Mouse (Mus musculus) MEL (cell line): Measurements from ENCODE around the gene Slc2a10. TPM values are rescaled to one million over a fixed set of nuclear protein-coding genes. Genes with fewer than 3 reads are reported as not detected.

ENCODE experiments used
- DNase-seq: peaks from one replicate; pipeline ENCODE4 v3.0.0; 2011; ENCODE audit warnings: low read depth, low spot score
- H3K27ac ChIP-seq: 2 replicates; pipeline ENCODE4 v1.5.1; 2012; ENCODE audit warnings: low read depth, mild to moderate bottlenecking, control low read depth, low read length, moderate library complexity; ENCODE audit not compliant: control insufficient read depth
- H3K27me3 ChIP-seq, 2 experiments: fragments of 150-350 bp in 1 of 2; sonication (generic) in 1 of 2; 2 replicates each; pipeline ENCODE4 v1.6.1; 2012; ENCODE audit warnings: low read length in 2 of 2, mild to moderate bottlenecking in 2 of 2, improper control_type of control experiment in 1 of 2, moderate library complexity in 1 of 2; ENCODE audit not compliant: insufficient read depth in 2 of 2, control insufficient read depth in 1 of 2
- H3K36me3 ChIP-seq, 2 experiments: 2 replicates each; pipeline ENCODE4 v1.6.1; 2012 to 2014; ENCODE audit warnings: low read length in 2 of 2, improper control_type of control experiment in 1 of 2, inconsistent platforms in 1 of 2, mild to moderate bottlenecking in 1 of 2; ENCODE audit not compliant: insufficient read depth in 2 of 2, control insufficient read depth in 1 of 2
- H3K4me1 ChIP-seq, 2 experiments: fragments of 150-350 bp in 1 of 2; sonication (generic) in 1 of 2; 2 replicates each; pipeline ENCODE4 v1.6.1; 2012; ENCODE audit warnings: low read length in 2 of 2, improper control_type of control experiment in 1 of 2, mild to moderate bottlenecking in 1 of 2; ENCODE audit not compliant: insufficient read depth in 2 of 2, control insufficient read depth in 1 of 2
- H3K4me3 ChIP-seq, 2 experiments: fragments of 150-350 bp in 1 of 2; sonication (generic) in 1 of 2; 2 replicates each; pipeline ENCODE4 v1.5.1; 2012; ENCODE audit warnings: low read depth in 2 of 2, low read length in 2 of 2, mild to moderate bottlenecking in 2 of 2, moderate library complexity in 2 of 2, control low read depth in 1 of 2, improper control_type of control experiment in 1 of 2; ENCODE audit not compliant: control insufficient read depth in 1 of 2, insufficient read depth in 1 of 2
- H3K79me2 ChIP-seq: 2 replicates; pipeline ENCODE4 v1.6.1; 2012; ENCODE audit warnings: mild to moderate bottlenecking, low read length, moderate library complexity; ENCODE audit not compliant: control insufficient read depth, poor library complexity, insufficient read depth
- H3K9ac ChIP-seq: 2 replicates; pipeline ENCODE4 v1.6.1; 2012; ENCODE audit warnings: low read depth, mild to moderate bottlenecking, control low read depth, low read length, moderate library complexity; ENCODE audit not compliant: control insufficient read depth, poor library complexity, severe bottlenecking
- H3K9me3 ChIP-seq: fragments of 150-350 bp; sonication (generic); replicated peaks from 2 replicates; pipeline ENCODE4 v1.6.1; 2012; ENCODE audit warnings: mild to moderate bottlenecking, low read length, improper control_type of control experiment, moderate library complexity; ENCODE audit not compliant: insufficient read depth
- BHLHE40 ChIP-seq: IDR thresholded peaks from 2 replicates; pipeline ENCODE4 v1.6.1; 2012; ENCODE audit warnings: low read depth, mild to moderate bottlenecking, inconsistent platforms, low read length, improper control_type of control experiment, borderline replicate concordance
- E2F4 ChIP-seq: IDR thresholded peaks from 2 replicates; pipeline ENCODE4 v1.6.1; 2011; ENCODE audit warnings: low read depth, low read length, improper control_type of control experiment, borderline replicate concordance
- ELF1 ChIP-seq: IDR thresholded peaks from 2 replicates; pipeline ENCODE4 v1.6.1; 2014; ENCODE audit warnings: low read depth, mild to moderate bottlenecking, inconsistent platforms, low read length, improper control_type of control experiment, moderate library complexity
- EP300 ChIP-seq, 2 experiments: IDR thresholded peaks; 2 replicates each; pipeline ENCODE4 v1.6.1; 2011; ENCODE audit warnings: improper control_type of control experiment in 2 of 2, low read length in 2 of 2, low read depth in 1 of 2, mild to moderate bottlenecking in 1 of 2
- GABPA ChIP-seq: IDR thresholded peaks from 2 replicates; pipeline ENCODE4 v1.6.1; 2012; ENCODE audit warnings: low read depth, mild to moderate bottlenecking, inconsistent platforms, low read length, improper control_type of control experiment, moderate library complexity
- GATA1 ChIP-seq: IDR thresholded peaks from 2 replicates; pipeline ENCODE4 v1.6.1; 2011; ENCODE audit warnings: low read depth, low read length, improper control_type of control experiment
- HCFC1 ChIP-seq: IDR thresholded peaks from 2 replicates; pipeline ENCODE4 v1.6.1; 2012; ENCODE audit warnings: low read depth, mild to moderate bottlenecking, inconsistent platforms, low read length, improper control_type of control experiment, moderate library complexity
- JUND ChIP-seq: IDR thresholded peaks from 2 replicates; pipeline ENCODE4 v1.6.1; 2011; ENCODE audit warnings: low read depth, mild to moderate bottlenecking, improper control_type of control experiment, low read length
- MAFK ChIP-seq: IDR thresholded peaks from 2 replicates; pipeline ENCODE4 v1.6.1; 2011; ENCODE audit warnings: low read depth, mild to moderate bottlenecking, low read length, improper control_type of control experiment, borderline replicate concordance
- MAX ChIP-seq: IDR thresholded peaks from 2 replicates; pipeline ENCODE4 v1.6.1; 2011; ENCODE audit warnings: low read length, improper control_type of control experiment
- MEF2A ChIP-seq: IDR thresholded peaks from 2 replicates; pipeline ENCODE4 v1.6.1; 2014; ENCODE audit warnings: low read depth, mild to moderate bottlenecking, inconsistent platforms, low read length, improper control_type of control experiment; ENCODE audit not compliant: poor library complexity, insufficient replicate concordance, severe bottlenecking; ENCODE audit errors: extremely low read depth
- MXI1 ChIP-seq: IDR thresholded peaks from 2 replicates; pipeline ENCODE4 v1.6.1; 2011; ENCODE audit warnings: mild to moderate bottlenecking, low read depth, low read length, improper control_type of control experiment
- MYB ChIP-seq: IDR thresholded peaks from 2 replicates; pipeline ENCODE4 v1.6.1; 2011; ENCODE audit warnings: mild to moderate bottlenecking, low read depth, low read length, improper control_type of control experiment
- NELFE ChIP-seq: IDR thresholded peaks from 2 replicates; pipeline ENCODE4 v1.6.1; 2011; ENCODE audit warnings: low read depth, low read length, improper control_type of control experiment
- POLR2AphosphoS2 ChIP-seq: IDR thresholded peaks from 2 replicates; pipeline ENCODE4 v1.6.1; 2011; ENCODE audit warnings: low read length, improper control_type of control experiment
- RCOR1 ChIP-seq: IDR thresholded peaks from 2 replicates; pipeline ENCODE4 v1.6.1; 2012; ENCODE audit warnings: low read depth, mild to moderate bottlenecking, inconsistent platforms, low read length, improper control_type of control experiment
- SMC3 ChIP-seq: IDR thresholded peaks from 2 replicates; pipeline ENCODE4 v1.6.1; 2011; ENCODE audit warnings: low read depth, low read length, improper control_type of control experiment
- TAL1 ChIP-seq: IDR thresholded peaks from 2 replicates; pipeline ENCODE4 v1.6.1; 2012; ENCODE audit warnings: mild to moderate bottlenecking, inconsistent platforms, low read length, moderate library complexity, mixed read lengths
- TBP ChIP-seq: IDR thresholded peaks from 2 replicates; pipeline ENCODE4 v1.8.0; 2011; ENCODE audit warnings: low read depth, low read length, improper control_type of control experiment
- USF1 ChIP-seq: IDR thresholded peaks from 2 replicates; pipeline ENCODE4 v1.6.1; 2014; ENCODE audit warnings: low read depth, mild to moderate bottlenecking, inconsistent platforms, low read length, improper control_type of control experiment, moderate library complexity
- ZC3H11A ChIP-seq: IDR thresholded peaks from 2 replicates; pipeline ENCODE4 v1.6.1; 2012; ENCODE audit warnings: low read depth, mild to moderate bottlenecking, inconsistent platforms, low read length, improper control_type of control experiment
- ZKSCAN1 ChIP-seq: IDR thresholded peaks from 2 replicates; pipeline ENCODE4 v1.6.1; 2012; ENCODE audit warnings: low read depth, mild to moderate bottlenecking, inconsistent platforms, low read length, improper control_type of control experiment, moderate library complexity
- ZMIZ1 ChIP-seq: IDR thresholded peaks from 2 replicates; pipeline ENCODE4 v1.6.1; 2012; ENCODE audit warnings: low read depth, mild to moderate bottlenecking, inconsistent platforms, low read length, improper control_type of control experiment, moderate library complexity
- ZNF384 ChIP-seq: IDR thresholded peaks from 2 replicates; pipeline ENCODE4 v1.6.1; 2012; ENCODE audit warnings: low read depth, mild to moderate bottlenecking, inconsistent platforms, low read length, improper control_type of control experiment
- polyA plus RNA-seq, 2 experiments: library from polyadenylated mRNA; stranded (reverse) in 1 of 2; unstranded in 1 of 2; fragments of >175 nt in 1 of 2; fragments of >200 nt in 1 of 2; gene quantifications; 2 replicates each; pipeline versions ENCODE4 v1.2.1 to v1.2.4; 2012; ENCODE audit warnings: low replicate concordance in 2 of 2, low read depth in 1 of 2; ENCODE audit not compliant: insufficient read length in 2 of 2, insufficient read depth in 1 of 2, missing spikeins in 1 of 2
- total RNA-seq: library from RNA; depleted of rRNA; stranded (reverse); fragments of 300-350 nt; gene quantifications from 2 replicates; pipeline ENCODE4 v1.2.3, GENCODE M21; 2012

Gene Slc2a10
- total and polyA plus RNA-seq, 3 experiments, result not detected

GRCm38 (mm10) chr2:165458189-165458588 is 45.4 kb upstream of the Slc2a10 start:
- H3K4me1 ChIP-seq, result no peaks in the 10 kb centered on the region
- H3K79me2 ChIP-seq, result no peaks in the 10 kb centered on the region
- no peaks in the 10 kb centered on the region for H3K27me3 ChIP-seq
- H3K36me3 ChIP-seq, result no peaks in the 10 kb centered on the region
- TF ChIP-seq NELFE (no peak), ZC3H11A (no peak), TBP (no peak), HCFC1 (no peak), SMC3 (no peak), RCOR1 (no peak), ZMIZ1 (no peak), MEF2A (no peak), ZKSCAN1 (no peak), USF1 (no peak), ELF1 (no peak), EP300 (IDR thresholded peaks at IDR 0.05; ENCODE audit: low read depth in 1 of 2, low read length in 2 of 2) (no peak)
- TF ChIP-seq, all 39 proteins: peak for 0
- Histone ChIP-seq H3K4me3 (no peak overlapping the region), H3K9ac (no peak overlapping the region), H3K27ac (no peak overlapping the region), H3K9me3 (no peaks in the 10 kb centered on the region)
- no peak for DNase-seq

- H3K79me2 ChIP-seq, result no peaks in the 10 kb centered on the region
- no peak overlapping the region for H3K9ac ChIP-seq
- H3K36me3 ChIP-seq, result no peaks in the 10 kb centered on the region
- no peaks in the 10 kb centered on the region for H3K4me1 ChIP-seq
- no peak for DNase-seq
- H3K9me3 ChIP-seq, result no peaks in the 10 kb centered on the region
- H3K27ac ChIP-seq, result no peak overlapping the region
- no peak overlapping the region for H3K4me3 ChIP-seq
- H3K27me3 ChIP-seq, result no peaks in the 10 kb centered on the region
- TF ChIP-seq USF1, result no peak
- no peak for TF ChIP-seq EP300 (IDR thresholded peaks at IDR 0.05; ENCODE audit: low read depth in 1 of 2, low read length in 2 of 2)
- TF ChIP-seq ZMIZ1, result no peak
Observed at GRCm38 (mm10) chr2:165459663-165460062, 43.9 kb upstream of the Slc2a10 start.

GRCm38 (mm10) chr2:165467824-165468452 is 35.6 kb upstream of the Slc2a10 start:
- no peak overlapping the region for H3K9ac ChIP-seq
- no peak overlapping the region for H3K27ac ChIP-seq
- TF ChIP-seq JUND (no peak), TBP (no peak), GATA1 (no peak), MAFK (no peak), BHLHE40 (no peak), SMC3 (no peak), MAX (no peak), MYB (no peak), RCOR1 (no peak), USF1 (no peak), POLR2AphosphoS2 (no peak), ZNF384 (no peak), ELF1 (no peak), TAL1 (no peak), GABPA (no peak), E2F4 (no peak), MXI1 (no peak)
- no peaks in the 10 kb centered on the region for H3K27me3 ChIP-seq
- H3K4me1 ChIP-seq, result no peaks in the 10 kb centered on the region
- no peaks in the 10 kb centered on the region for H3K79me2 ChIP-seq
- H3K36me3 ChIP-seq, result no peaks in the 10 kb centered on the region
- H3K9me3 ChIP-seq, result no peaks in the 10 kb centered on the region
- DNase-seq, result no peak
- H3K4me3 ChIP-seq, result no peak overlapping the region
